Mouse (Mus musculus) spleen, embryonic (tissue): ENCODE results near the gene Speg.

Experiments
- CTCF ChIA-PET: fragments of 350-600 bp; sonication (Branson Sonifier 250); formaldehyde crosslinking; loops from one replicate; lab custom pipeline; 2022; lab: Charles Lee

Speg gene

DNA sequence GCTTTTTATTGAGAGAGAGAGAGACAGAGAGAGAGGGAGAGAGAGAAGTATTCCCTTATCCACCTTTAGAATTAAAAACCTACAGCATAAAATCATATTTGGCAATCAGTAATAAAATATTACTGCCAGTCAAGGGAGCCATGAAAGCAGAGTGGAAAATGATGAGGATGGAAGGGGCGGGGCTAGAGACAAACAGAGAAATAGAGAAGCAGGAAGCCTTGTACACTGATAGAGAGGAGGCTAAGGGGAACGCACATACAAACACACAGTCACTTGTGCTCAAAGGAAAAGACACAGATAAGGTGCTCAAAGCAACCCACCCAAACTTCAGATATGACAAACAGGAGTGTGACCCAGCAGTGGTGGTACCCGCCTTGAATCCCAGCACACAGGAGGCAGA lies 11.2 kb upstream of the Speg start:
- CTCF ChIA-PET = no interaction called here

DNA sequence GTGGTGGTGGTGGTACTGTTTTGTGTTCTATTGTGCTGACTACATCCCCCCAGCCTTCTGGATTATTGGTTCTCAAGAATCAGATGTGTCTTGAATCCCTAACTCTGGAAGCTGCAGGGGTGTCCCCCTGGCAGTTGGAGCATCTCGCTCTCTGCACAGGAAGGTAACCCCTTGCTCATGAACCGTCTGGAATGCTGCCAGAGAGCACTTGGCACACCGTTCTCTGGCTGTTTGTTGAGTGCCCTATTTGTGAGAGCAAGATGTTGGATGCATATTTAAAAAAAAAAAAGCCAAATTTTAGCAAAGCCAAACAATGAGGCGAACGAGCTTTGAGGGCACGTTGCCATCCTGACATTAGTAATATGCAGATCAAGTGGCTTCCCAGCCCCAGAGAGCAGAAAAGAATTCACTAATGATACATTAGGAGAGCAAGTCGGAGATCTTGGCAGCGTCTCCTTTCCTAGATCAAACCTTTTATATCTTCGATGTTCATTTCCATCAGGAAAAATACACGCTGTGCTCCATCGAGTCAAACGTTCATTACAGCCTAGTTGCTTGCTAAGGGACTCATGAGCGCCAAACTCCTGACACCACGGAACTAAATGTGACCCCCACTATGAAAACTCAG lies 9.5 kb upstream of the Speg start:
- CTCF ChIA-PET = no interaction called here

DNA sequence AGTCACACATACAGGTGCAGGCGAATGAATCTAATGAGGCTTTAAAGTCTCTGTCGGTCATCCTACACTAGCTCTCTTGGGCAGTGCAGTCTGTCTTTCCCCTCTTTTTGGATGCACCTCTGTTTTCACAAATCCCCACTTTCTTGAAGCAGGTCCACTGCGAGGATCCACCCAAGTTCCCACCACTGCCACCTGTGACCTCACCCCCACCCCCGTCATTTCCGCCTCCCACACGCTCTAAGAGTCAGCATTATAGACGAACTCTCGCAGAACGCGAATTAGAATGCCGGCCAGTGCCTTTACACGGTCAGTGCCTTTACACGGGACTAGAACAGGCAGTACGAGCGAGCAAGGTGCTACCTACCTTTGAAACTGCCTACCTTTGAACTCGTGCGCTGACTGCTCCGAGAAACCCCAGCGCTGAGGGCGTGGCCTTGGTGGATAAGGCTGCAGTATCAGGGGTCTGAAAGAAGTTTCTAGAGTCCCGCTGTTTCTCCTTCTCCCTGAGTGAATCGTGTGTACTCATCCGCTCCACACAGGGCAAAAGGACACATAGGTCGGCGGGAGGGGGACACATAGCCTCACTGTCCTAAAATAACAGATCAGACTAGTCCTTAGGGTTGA lies 5.6 kb upstream of the Speg start:
- CTCF ChIA-PET = no interaction called here

DNA sequence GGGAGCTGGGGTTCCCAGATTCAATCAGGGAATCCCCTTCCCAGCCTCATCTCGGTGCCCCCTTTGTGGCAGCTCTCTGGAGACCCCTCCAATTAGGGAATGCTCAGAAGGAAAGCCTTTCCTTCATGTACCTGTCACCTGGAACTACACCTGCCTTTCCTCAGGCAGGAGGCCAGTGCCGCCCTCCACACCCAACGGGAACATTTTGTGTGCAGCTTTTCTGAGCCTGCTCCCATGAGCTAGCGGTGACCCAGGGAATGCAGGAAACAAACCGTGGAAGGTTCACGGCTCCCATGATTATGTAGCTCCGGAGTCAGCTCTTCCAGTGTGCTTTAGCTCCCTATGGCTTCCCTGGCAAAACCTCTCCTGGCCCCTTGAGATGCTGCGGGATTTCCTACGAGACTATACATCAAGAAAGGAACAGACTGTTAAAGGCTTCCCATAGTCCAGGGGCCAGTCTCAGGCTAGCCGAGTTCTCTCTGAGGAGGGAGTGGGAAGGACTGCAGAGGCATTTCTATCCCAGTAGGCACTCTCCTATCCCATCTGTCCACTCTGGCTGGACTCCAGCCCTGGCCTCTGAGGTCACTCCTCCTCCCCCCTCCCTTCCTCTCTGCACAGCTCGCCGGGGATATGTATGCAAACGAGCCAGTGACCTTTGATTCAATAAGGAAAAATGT lies 5.0 kb upstream of the Speg start:
- CTCF ChIA-PET = no interaction called here

DNA sequence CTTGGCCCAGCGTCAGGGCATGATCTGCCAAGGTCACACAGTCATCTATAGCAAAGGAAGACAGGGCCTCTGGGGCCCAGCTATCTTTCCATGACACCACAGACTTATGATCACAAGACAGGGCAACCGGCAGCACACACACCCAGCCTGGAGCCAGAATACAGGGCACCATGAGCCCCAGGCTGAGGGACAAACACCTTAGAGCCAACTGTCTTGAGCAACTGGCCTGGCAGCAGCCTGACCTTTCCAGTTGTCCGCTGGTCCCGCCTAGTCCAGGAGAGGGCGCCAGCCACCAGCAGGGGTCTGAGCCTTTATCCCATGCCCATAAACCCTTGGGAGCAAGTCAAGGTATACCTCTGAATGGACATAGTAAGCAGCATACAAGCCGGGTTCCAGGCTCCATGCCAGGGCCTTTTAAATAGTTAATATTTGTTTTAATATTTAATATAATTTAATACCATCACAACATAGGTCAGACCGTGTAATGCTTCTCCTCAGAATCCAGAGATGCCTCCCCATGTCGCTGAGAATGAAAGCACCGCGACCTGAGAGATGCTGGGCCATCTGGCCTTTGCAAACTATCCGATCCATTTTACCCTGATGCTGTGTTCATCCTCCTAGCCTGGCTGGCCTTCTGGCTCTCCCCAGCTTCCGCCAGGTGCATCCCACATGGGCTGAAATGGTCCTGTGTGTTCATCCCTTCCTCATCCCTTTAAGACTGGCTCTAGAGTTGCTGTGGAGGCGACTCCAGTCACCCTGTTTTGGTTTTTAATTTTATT lies 3.6 kb upstream of the Speg start:
- CTCF ChIA-PET = no interaction called here

DNA sequence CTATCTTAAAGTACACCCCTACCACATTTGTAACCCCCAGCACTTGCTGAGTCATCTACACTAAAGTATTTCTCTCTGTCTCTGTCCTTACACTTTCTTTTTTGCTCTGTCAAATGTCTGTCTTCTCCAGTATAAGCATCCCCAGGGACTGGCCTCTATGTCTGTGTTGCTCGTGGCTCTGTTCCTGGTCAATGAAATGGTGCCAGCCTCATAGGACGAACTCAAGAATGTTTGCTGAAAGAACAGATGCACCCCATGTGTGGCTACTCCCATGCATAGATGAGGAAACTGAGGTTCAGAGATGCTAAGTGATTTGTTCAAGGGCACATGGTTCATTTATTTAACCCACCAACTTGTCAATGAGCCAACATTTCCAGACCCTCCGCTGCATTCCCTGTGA lies 2.6 kb upstream of the Speg start:
- CTCF ChIA-PET = no interaction called here

DNA sequence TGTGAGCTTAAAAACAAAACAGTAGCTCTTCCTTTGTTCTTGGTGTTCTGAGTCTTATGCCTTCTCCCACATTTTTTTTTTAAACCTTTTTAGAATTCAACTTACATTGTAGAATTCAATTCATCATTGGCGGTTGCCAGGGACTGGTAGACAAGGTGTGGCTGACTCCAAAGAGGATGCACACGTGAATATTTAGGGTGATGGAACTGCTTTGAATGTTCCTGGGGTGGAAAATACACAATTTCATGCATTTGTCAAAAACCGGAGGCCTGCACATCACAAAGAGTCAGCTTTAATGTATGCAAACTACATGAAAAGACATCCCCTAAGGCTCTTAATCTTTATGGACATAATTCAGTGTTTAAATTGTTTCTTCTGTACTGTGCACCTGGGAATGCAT lies 1.8 kb upstream of the Speg start:
- CTCF ChIA-PET = interaction anchor here (0.7 kb wide), 1 partner anchor 35 kb away, joined by 3 read pairs; no protein-coding TSS in a partner anchor

DNA sequence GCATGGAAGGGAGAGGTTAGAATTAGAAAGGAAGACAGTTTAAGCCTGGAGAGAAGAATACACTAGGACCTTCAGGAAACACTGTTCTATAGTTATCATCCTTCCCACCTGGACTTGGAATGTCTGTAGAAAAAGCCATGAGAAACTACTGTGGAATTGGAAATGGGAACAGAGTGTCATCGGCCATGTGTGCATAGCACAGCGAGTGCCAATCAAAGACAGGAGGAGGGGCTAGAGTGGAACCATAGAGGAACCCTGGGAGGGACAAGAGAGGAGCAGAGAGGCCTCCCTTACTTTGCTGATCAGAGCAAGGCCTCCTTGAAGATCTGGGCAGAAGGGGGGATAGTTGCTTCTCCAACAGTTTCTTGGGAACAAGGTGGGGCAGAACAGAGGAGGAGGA lies 4.1 kb downstream of the Speg start:
- CTCF ChIA-PET = no interaction called here

DNA sequence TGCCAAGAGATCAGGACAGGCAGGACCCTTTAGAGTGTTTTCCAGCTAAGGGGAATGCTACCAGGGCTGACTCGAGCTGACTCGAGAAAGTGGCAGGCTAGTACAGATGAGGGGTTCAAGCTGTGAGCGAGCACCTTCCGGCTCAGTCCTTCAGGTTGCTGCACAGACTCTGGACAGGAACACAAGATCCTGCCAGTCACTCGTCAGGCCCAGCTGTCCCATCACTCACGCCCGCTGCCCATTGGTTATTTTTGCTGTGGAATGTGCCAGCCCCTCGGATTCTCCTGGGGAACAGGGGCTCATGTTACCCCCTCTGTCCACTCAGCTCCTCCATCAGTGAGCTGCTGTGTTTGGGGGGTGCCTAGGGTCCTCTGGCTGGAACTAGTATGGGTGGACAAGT lies 4.8 kb downstream of the Speg start:
- CTCF ChIA-PET = no interaction called here

DNA sequence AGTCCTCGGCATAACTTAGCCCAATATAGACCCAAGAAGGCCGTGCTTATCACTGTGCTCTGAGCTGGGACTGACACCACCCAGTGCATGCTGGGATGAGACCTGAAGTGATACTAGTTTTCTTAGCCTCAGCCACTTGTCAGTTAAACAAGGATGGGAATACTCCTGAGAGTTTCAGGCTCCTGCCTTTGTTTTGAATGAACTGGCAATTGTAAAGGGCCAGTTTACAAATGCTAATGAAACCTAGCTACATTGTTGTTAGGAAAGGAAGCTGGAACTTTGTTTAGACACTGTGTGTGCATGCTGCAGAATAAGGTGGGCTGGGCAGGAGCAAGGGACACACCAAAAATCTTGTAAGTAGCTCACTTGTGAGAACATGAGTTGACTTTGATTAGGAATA lies 5.9 kb downstream of the Speg start:
- CTCF ChIA-PET = interaction anchor here (0.6 kb wide), 1 partner anchor 1002 kb away, joined by 11 read pairs; no protein-coding TSS in a partner anchor

DNA sequence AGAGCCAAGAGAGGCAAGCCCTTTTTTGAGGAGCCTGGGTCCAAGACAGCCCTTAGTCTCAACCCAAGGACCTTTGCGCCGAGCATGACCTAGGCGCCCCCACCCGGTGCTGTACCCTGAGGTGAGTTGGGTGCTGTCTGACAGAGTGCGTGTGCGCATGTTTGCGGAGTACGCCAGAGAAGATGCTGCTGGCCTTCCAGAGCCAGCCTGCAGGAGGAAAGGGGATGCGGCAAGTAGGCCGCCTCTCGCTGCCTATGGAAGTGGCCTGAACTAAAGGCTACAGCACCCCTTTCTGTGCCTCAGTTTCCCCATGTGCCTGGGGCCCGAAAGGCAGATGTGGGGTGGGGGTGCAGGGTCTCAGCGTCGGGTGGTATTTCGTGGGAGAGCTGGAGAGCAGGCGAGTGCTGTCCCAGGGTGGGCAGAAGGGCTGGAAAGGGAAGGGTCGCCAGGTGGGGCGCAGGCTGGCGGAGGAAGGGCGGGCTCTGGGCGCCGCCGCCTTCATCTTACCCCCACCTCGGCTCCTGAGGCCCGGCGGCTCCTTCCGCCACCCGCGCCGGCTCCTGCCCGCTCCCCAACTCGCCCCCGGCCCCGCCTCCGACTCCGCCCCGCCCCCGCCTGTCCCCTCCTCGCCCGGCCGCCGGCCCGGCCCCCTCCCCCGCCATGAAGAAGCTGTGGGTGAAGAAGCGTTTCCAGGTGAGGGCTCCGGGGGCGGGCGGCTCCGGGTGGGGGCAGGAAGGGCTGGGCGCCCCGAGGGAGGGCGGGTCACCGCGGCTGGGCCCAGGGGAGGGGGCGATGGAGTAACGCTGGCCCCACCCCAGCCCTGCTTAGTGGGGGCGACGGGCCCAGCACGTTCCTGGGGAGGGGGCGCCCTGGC lies 6.6 kb downstream of the Speg start:
- CTCF ChIA-PET = no interaction called here

DNA sequence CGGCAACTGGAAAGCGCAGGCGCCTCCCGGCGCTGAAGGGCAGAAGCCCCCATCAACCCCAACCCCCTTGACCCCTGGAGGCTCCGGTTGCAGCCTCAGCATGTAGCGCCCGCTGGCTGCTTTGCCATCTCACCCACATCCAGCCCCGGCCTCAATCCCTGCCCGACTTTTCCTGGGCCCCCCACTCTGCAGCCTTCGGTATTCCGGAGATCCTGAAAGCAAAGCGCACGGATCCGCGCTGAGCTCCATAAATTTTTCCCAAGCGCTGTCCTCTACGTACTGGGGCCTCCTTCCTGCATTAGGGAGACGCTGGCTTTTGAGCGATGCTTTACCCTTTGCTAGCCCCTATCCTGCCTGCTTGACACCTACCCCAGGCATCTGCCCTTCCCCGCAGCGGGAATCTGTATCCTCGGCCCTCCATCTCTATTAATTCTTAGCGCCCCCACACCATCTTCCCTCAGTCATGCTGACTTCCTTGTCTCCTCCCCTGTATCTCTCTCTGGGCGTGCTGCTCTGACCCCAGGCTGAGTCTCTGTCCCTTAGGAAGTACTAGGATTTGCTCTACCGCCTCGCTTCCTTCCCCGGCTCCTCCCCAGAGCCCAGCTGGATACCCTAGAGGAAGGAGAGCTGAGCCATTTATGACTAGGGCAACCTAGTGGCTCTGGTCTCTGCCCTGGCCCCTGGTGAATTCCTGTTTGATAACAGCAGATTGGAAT lies 7.4 kb downstream of the Speg start:
- CTCF ChIA-PET = no interaction called here

DNA sequence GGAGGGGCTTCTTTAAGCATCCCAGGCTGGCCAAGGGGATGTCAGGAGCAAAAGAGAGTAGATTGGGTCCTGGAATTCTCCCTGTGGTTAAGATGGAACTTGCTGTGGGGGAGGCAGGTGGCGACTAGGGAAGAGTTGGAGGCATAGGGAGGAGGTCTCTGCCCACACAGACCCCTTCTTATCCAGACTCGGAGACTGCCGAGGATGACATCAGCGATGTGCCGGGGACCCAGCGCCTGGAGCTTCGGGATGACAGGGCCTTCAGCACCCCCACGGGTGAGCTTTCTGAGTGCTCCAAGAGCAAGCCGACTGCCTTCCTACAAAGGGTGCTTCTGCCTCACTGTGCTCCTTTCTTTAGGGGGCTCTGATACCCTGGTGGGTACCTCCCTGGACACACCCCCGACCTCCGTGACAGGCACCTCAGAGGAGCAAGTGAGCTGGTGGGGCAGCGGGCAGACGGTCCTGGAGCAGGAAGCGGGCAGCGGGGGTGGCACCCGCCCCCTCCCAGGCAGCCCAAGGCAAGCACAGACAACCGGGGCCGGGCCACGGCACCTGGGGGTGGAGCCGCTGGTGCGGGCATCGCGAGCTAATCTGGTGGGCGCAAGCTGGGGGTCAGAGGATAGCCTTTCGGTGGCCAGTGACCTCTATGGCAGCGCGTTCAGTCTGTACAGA lies 9.5 kb downstream of the Speg start:
- CTCF ChIA-PET = no interaction called here

DNA sequence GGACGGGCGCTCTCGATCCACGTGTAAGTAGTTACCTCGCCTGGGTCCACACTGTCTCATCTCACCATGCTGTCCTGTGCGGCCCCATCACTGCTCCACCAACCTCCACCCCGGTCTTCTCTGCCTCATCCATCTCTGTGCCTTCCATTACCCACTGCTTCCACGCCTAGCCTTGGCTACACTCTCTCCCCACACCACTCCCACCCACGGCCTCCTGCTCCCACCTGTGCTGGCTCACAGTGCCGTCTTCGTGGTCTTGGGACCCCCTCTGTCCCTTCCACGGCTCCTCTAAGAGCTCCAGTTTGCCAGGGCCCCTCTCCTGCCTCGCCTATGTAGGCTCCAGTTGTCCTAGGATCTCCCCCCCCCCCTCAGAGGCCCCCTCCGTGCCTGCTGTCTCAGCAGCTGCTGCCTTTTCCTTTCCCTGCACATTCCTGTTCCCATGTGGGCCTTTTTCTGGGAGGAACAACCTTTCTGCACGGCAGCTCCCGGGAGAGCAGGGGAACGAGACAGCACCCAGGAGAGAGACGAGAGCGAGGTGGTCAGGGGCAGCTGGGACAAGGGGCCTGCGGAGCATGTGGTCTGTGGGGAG lies 10.1 kb downstream of the Speg start:
- CTCF ChIA-PET = no interaction called here

DNA sequence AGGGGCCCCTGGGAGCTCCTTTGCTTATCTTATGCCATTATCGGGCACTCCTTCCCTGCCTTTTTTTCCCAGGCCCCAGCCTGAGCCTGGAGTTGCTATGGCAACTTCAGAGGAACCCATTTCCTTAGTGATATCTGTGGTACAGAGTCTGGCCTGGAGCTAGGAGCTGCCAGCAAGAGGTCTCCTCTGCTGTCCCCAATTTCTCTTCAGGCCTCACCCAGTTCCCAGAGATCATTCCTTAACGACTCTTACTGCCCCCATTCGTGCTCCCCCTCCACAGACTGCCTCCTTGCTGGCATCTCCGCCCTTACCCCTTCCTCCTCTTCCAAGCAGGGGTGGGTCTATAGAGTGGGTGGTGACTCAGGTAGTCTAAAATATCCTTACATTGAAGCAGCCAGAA lies 11.1 kb downstream of the Speg start:
- CTCF ChIA-PET = no interaction called here

DNA sequence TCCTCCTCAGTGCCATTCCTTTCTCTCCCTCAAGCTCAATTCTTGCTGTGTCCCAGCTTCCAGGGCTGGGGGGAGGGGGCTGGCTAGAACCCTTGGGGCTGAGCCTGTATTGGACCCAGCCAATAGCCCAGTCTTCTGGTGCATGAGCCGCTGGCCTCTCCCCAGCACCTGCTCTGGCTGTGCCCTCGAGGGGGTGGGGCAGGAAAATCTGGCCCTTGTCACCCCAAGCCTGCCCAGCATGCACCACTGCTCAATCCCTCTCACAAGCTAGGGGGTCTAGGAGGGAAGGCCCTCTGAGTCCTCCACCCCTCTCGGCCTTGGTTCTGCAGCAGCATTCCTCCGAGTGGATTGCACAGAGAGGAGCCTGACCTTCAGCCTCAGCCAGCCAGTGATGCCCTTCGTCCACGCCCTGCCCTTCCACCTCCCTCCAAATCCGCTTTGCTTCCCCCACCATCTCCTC lies 12.4 kb downstream of the Speg start:
- CTCF ChIA-PET = no interaction called here

DNA sequence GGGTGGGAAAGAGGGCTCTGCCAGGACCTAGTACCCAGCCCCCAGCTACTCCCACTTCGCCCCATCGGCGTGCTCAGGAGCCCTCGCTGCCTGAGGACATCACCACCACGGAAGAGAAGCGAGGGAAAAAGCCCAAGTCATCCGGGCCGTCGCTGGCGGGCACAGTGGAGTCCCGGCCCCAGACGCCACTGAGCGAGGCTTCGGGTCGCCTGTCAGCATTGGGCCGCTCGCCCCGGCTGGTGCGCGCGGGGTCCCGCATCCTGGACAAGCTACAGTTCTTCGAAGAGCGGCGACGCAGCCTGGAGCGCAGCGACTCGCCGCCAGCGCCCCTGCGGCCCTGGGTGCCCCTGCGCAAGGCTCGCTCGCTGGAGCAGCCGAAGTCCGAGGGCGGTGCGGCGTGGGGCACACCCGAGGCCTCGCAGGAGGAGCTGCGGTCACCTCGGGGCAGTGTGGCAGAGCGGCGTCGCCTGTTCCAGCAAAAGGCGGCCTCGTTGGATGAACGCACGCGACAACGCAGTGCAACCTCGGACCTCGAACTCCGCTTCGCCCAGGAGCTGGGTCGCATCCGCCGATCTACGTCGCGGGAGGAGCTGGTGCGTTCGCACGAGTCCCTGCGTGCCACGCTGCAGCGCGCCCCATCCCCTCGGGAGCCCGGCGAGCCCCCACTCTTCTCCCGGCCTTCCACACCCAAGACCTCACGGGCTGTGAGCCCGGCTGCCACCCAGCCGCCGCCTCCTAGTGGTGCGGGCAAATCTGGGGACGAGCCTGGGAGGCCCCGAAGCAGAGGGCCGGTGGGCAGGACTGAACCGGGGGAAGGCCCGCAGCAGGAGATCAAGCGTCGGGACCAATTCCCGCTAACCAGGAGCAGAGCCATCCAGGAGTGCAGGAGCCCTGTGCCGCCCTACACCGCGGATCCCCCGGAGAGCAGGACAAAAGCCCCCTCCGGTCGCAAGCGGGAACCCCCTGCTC lies 13.1 kb downstream of the Speg start:
- CTCF ChIA-PET = no interaction called here

DNA sequence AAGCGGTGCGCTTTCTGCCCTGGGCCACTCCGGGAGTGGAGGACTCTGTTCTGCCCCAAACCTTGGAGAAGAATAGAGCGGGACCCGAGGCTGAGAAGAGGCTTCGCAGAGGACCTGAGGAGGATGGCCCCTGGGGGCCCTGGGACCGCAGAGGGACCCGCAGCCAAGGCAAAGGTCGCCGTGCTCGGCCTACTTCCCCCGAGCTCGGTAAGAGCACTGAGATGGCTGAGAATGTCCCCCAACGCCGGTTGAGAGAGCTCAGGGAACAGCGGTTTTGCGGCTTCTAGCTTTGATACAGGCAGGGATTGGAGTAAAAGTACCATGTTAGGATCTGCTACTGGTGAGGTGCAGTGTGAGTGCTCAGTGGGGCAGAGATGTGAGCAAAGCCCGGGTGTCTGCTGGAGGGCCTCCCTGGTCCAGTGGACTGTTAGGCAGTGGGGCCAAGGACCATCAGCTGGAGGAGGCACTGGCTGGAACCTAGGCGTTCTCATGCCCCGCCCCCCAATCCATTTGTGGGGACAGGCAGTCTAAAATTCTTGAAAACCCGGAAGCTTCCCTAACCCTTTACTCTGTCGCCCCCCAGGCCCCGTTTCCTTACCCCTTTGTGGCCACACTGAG lies 13.9 kb downstream of the Speg start:
- CTCF ChIA-PET = no interaction called here
